Mouse (Mus musculus) kidney, embryonic 16.5 days (tissue): ENCODE results near the gene Tango2. TPM values are rescaled to one million over a fixed set of nuclear protein-coding genes. Genes with fewer than 3 reads are reported as not detected.
"Not testable (repeated sequence)": the region's sequence is repeated elsewhere in the genome, so short reads cannot be mapped to it uniquely, and the experiment has no call there.

Experiments
- ATAC-seq: fragments of 200-750 bp; cut with Nextera tagmentation; 2 replicates; pipeline ENCODE4 v1.8.0; 2017; ENCODE audit warnings: moderate TSS enrichment; ENCODE audit not compliant: low FRiP score, low TSS enrichment
- H3K27ac ChIP-seq: fragments of 300-500 bp; sonication (generic); 2 replicates; pipeline ENCODE4 v1.5.1; 2014; ENCODE audit warnings: low read length
- H3K27me3 ChIP-seq: fragments of 300-500 bp; sonication (generic); 2 replicates; pipeline ENCODE4 v1.6.1; 2014; ENCODE audit warnings: low read length, control low read depth, mixed read lengths; ENCODE audit not compliant: insufficient read depth
- H3K36me3 ChIP-seq: fragments of 300-500 bp; sonication (generic); 2 replicates; pipeline ENCODE4 v1.6.1; 2014; ENCODE audit warnings: low read length, control low read depth, mixed read lengths; ENCODE audit not compliant: insufficient read depth
- H3K4me1 ChIP-seq: fragments of 300-500 bp; sonication (generic); 2 replicates; pipeline ENCODE4 v1.6.1; 2014; ENCODE audit warnings: low read length, control low read depth, mixed read lengths; ENCODE audit not compliant: insufficient read depth
- H3K4me2 ChIP-seq: fragments of 300-500 bp; sonication (generic); replicated peaks from 2 replicates; pipeline ENCODE4 v1.6.1; 2014; ENCODE audit warnings: low read depth, low read length
- H3K4me3 ChIP-seq: fragments of 300-500 bp; sonication (generic); 2 replicates; pipeline ENCODE4 v1.5.1; 2014; ENCODE audit warnings: mild to moderate bottlenecking, low read length
- H3K9ac ChIP-seq: fragments of 300-500 bp; sonication (generic); replicated peaks from 2 replicates; pipeline ENCODE4 v1.6.1; 2014; ENCODE audit warnings: low read length
- H3K9me3 ChIP-seq: fragments of 300-500 bp; sonication (generic); 2 replicates; pipeline ENCODE4 v1.6.1; 2016; ENCODE audit warnings: low read length, control low read depth
- WGBS: fragments of 180-500 bp; shearing (Covaris S2); extraction: QIAGEN DNeasy Blood & Tissue Kit; methylation state at CpG from one replicate; pipeline ENCODE4 v1.1.7; 2014; 5-methylcytosine and 5-hydroxymethylcytosine counted together
- polyA plus RNA-seq: library from polyadenylated mRNA; unstranded; fragments of >200 nt; fragmentation: Nextera tagmentation; extraction: Ambion mirVana; gene quantifications from 2 replicates; pipeline ENCODE4 v1.2.1, GENCODE M21; 2015

The Tango2 gene
- polyA plus RNA-seq, 1 experiment from 2014 or later, result 31.0 TPM

- Histone ChIP-seq H3K27me3 (no peaks in the 10 kb centered on the region), H3K4me1 (no peaks in the 10 kb centered on the region), H3K4me2 (no peak overlapping the region), H3K36me3 (no peaks in the 10 kb centered on the region), H3K4me3 (no peak overlapping the region), H3K9me3 (no peaks in the 10 kb centered on the region), H3K9ac (no peak overlapping the region), H3K27ac (no peak overlapping the region)
- no peak for ATAC-seq
- WGBS, result 65% methylated on average over 1 of the region's 1 CpGs
Observed at GRCm38 (mm10) chr16:18328524-18328923, 19.4 kb downstream of the Tango2 start.

GRCm38 (mm10) chr16:18327936-18328335, 20.0 kb downstream of the Tango2 start:
- no peaks in the 10 kb centered on the region for H3K36me3 ChIP-seq
- WGBS, result 92% methylated on average over 9 of the region's 9 CpGs
- H3K4me1 ChIP-seq, result no peaks in the 10 kb centered on the region
- H3K4me3 ChIP-seq, result no peak overlapping the region
- H3K27ac ChIP-seq, result no peak overlapping the region
- ATAC-seq, result no peak
- H3K4me2 ChIP-seq, result no peak overlapping the region
- no peaks in the 10 kb centered on the region for H3K27me3 ChIP-seq
- H3K9ac ChIP-seq, result no peak overlapping the region
- no peaks in the 10 kb centered on the region for H3K9me3 ChIP-seq

- Histone ChIP-seq H3K4me3 (no peak overlapping the region), H3K9me3 (no peaks in the 10 kb centered on the region), H3K27ac (no peak overlapping the region), H3K36me3 (no peaks in the 10 kb centered on the region), H3K4me1 (no peaks in the 10 kb centered on the region), H3K27me3 (no peaks in the 10 kb centered on the region), H3K4me2 (no peak overlapping the region), H3K9ac (no peak overlapping the region)
- 68% methylated on average over 4 of the region's 4 CpGs for WGBS
- ATAC-seq, result no peak
Observed at GRCm38 (mm10) chr16:18325741-18326140, 22.2 kb downstream of the Tango2 start.

GRCm38 (mm10) chr16:18324031-18324430, 23.9 kb downstream of the Tango2 start:
- no peak overlapping the region for H3K4me3 ChIP-seq
- no peaks in the 10 kb centered on the region for H3K27me3 ChIP-seq
- H3K4me1 ChIP-seq, result no peaks in the 10 kb centered on the region
- no peak overlapping the region for H3K9ac ChIP-seq
- H3K9me3 ChIP-seq, result no peaks in the 10 kb centered on the region
- H3K36me3 ChIP-seq, result no peaks in the 10 kb centered on the region
- no peak overlapping the region for H3K4me2 ChIP-seq
- ATAC-seq, result no peak
- WGBS, result 85% methylated on average over 6 of the region's 6 CpGs
- no peak overlapping the region for H3K27ac ChIP-seq

GRCm38 (mm10) chr16:18323460-18323859, 24.4 kb downstream of the Tango2 start:
- Histone ChIP-seq H3K36me3 (no peaks in the 10 kb centered on the region), H3K27ac (no peak overlapping the region), H3K9ac (no peak overlapping the region), H3K4me2 (no peak overlapping the region), H3K27me3 (no peaks in the 10 kb centered on the region), H3K4me3 (no peak overlapping the region), H3K4me1 (no peaks in the 10 kb centered on the region), H3K9me3 (no peaks in the 10 kb centered on the region)
- no peak for ATAC-seq
- WGBS, result 87% methylated on average over 2 of the region's 2 CpGs

GRCm38 (mm10) chr16:18321443-18321842, 26.5 kb downstream of the Tango2 start:
- Histone ChIP-seq H3K4me3 (no peak overlapping the region), H3K36me3 (no peaks in the 10 kb centered on the region), H3K4me2 (no peak overlapping the region), H3K4me1 (no peaks in the 10 kb centered on the region), H3K9me3 (no peaks in the 10 kb centered on the region), H3K27ac (no peak overlapping the region), H3K27me3 (no peaks in the 10 kb centered on the region), H3K9ac (no peak overlapping the region)
- WGBS, result 85% methylated on average over 2 of the region's 2 CpGs
- no peak for ATAC-seq

GRCm38 (mm10) chr16:18318992-18319391, 28.9 kb downstream of the Tango2 start:
- Histone ChIP-seq H3K36me3 (no peaks in the 10 kb centered on the region), H3K4me3 (no peak overlapping the region), H3K9me3 (no peaks in the 10 kb centered on the region), H3K27me3 (no peaks in the 10 kb centered on the region), H3K9ac (no peak overlapping the region), H3K4me2 (no peak overlapping the region), H3K27ac (no peak overlapping the region), H3K4me1 (no peaks in the 10 kb centered on the region)
- no peak for ATAC-seq
- 84% methylated on average over 3 of the region's 3 CpGs for WGBS

- Histone ChIP-seq H3K27ac (no peak overlapping the region), H3K9me3 (no peaks in the 10 kb centered on the region), H3K4me3 (no peak overlapping the region), H3K4me2 (no peak overlapping the region), H3K9ac (no peak overlapping the region), H3K27me3 (no peaks in the 10 kb centered on the region), H3K4me1 (no peaks in the 10 kb centered on the region), H3K36me3 (no peaks in the 10 kb centered on the region)
- WGBS, result 91% methylated on average over 1 of the region's 1 CpGs
- ATAC-seq, result no peak
Observed at GRCm38 (mm10) chr16:18308159-18308558, 39.7 kb downstream of the Tango2 start.

- H3K4me2 ChIP-seq, result peak overlapping the region; percentile 48
- H3K4me3 ChIP-seq, result peak overlapping the region; percentile 91
- H3K36me3 ChIP-seq, ATAC-seq, H3K9me3 ChIP-seq, H3K27me3 ChIP-seq, H3K27ac ChIP-seq: not testable (repeated sequence)
- peak overlapping the region; percentile 54 for H3K9ac ChIP-seq
- H3K4me1 ChIP-seq, result peaks cover 25% of the 10 kb centered on the region
- WGBS, result 6% methylated on average over 7 of the region's 10 CpGs
Observed at GRCm38 (mm10) chr16:18289614-18290013, 58.3 kb downstream of the Tango2 start.

GRCm38 (mm10) chr16:18289067-18289588, 58.8 kb downstream of the Tango2 start, which contains the start of gene Dgcr8:
TSS of gene Dgcr8 (minus strand) at chr16:18289246.
- Histone ChIP-seq H3K36me3 (peaks cover 12% of the 10 kb centered on the region), H3K27ac (peak within 1 kb of the TSS; percentile 92), H3K4me3 (peak within 1 kb of the TSS; percentile 91), H3K4me2 (peak within 1 kb of the TSS; percentile 64), H3K27me3 (no peaks in the 10 kb centered on the region), H3K9ac (peak within 1 kb of the TSS; percentile 99), H3K9me3 (no peaks in the 10 kb centered on the region), H3K4me1 (peaks cover 25% of the 10 kb centered on the region)
- WGBS, result under 1% methylated on average over 61 of the region's 71 CpGs
- ATAC-seq, result peak; percentile 100
